Mouse (Mus musculus) testis, adult 2 months (tissue): ENCODE data around the gene Trp53bp2.

Source experiments
- CTCF ChIP-seq: fragments of 200-500 bp; IDR thresholded peaks from 2 replicates; pipeline ENCODE4 v1.5.1; 2012; ENCODE audit warnings: low read depth, mild to moderate bottlenecking, inconsistent platforms, low read length, moderate library complexity; ENCODE audit not compliant: control insufficient read depth, insufficient read depth, insufficient replicate concordance
- POLR2A ChIP-seq: fragments of 200-500 bp; IDR thresholded peaks from 2 replicates; pipeline ENCODE4 v1.6.1; 2012; ENCODE audit warnings: low read depth, mild to moderate bottlenecking, inconsistent platforms, low read length, moderate library complexity; ENCODE audit not compliant: control insufficient read depth

DNA sequence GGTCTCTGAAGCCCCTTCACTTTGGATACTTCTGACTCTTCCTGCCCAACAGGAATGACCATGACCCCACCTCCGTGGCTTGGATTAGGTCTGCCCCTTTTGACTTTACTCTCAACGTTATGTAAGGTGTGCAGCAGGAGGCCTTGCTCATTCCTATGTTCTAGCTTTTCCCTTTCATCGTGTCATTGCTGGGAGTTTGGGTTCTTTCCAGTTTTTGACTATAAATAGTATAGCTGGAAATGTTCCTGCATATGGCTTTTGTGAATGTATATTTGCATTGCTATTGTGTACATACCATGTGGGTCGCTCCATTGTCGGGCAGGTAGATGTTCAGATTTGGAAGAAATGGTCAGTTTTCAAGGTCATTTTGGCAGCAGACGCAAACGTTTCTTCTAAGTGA lies 30.1 kb upstream of the Trp53bp2 start:
- TF ChIP-seq POLR2A = no peak
- no peak for TF ChIP-seq CTCF
